Mouse (Mus musculus): ENCODE data around the gene Ap2s1.

- no peak for TF ChIP-seq CTCF (IDR thresholded peaks at IDR 0.05; ENCODE audit: control insufficient read depth, insufficient read depth, low read length)
- TF ChIP-seq POLR2A (IDR thresholded peaks at IDR 0.05; ENCODE audit: borderline replicate concordance, control insufficient read depth, low read depth, low read length) = no peak
Observed at GRCm38 (mm10) chr7:16793010-16793725, 55.0 kb downstream of the Ap2s1 start.

Measured in bone marrow, adult 2 months (tissue).